Mouse (Mus musculus) heart, embryonic 11.5 days (tissue): ENCODE data around the gene Eef1b2. TPM values are rescaled to one million over a fixed set of nuclear protein-coding genes. Genes with fewer than 3 reads are reported as not detected.

Experiments used
- ATAC-seq: fragments of 200-750 bp; cut with Nextera tagmentation; replicated peaks from 2 replicates; pipeline ENCODE4 v1.8.0; 2017; ENCODE audit warnings: moderate library complexity; ENCODE audit not compliant: insufficient number of reproducible peaks, low FRiP score, low TSS enrichment
- H3K27ac ChIP-seq: fragments of 300-500 bp; sonication (generic); 2 replicates; pipeline ENCODE4 v1.5.1; 2014; ENCODE audit warnings: mild to moderate bottlenecking, low read depth, low read length
- H3K27me3 ChIP-seq: fragments of 300-500 bp; sonication (generic); 2 replicates; pipeline ENCODE4 v1.6.1; 2014; ENCODE audit warnings: mild to moderate bottlenecking, low read length, mixed read lengths; ENCODE audit not compliant: control insufficient read depth, insufficient read depth
- H3K36me3 ChIP-seq: fragments of 300-500 bp; sonication (generic); 2 replicates; pipeline ENCODE4 v1.6.1; 2014; ENCODE audit warnings: mild to moderate bottlenecking, low read length, moderate library complexity, mixed read lengths; ENCODE audit not compliant: control insufficient read depth, insufficient read depth
- H3K4me1 ChIP-seq: fragments of 300-500 bp; sonication (generic); 2 replicates; pipeline ENCODE4 v1.6.1; 2014; ENCODE audit warnings: low read length; ENCODE audit not compliant: control insufficient read depth, insufficient read depth
- H3K4me2 ChIP-seq: fragments of 300-500 bp; sonication (generic); 2 replicates; pipeline ENCODE4 v1.6.1; 2014; ENCODE audit warnings: mild to moderate bottlenecking, moderate library complexity
- H3K4me3 ChIP-seq: fragments of 300-500 bp; sonication (generic); 2 replicates; pipeline ENCODE4 v1.5.1; 2014; ENCODE audit warnings: low read depth, low read length
- H3K9ac ChIP-seq: fragments of 300-500 bp; sonication (generic); 2 replicates; pipeline ENCODE4 v1.6.1; 2014; ENCODE audit warnings: mild to moderate bottlenecking, low read depth, low read length, moderate library complexity
- H3K9me3 ChIP-seq: fragments of 300-500 bp; sonication (generic); replicated peaks from 2 replicates; pipeline ENCODE4 v1.6.1; 2016; ENCODE audit warnings: low read length; ENCODE audit not compliant: control insufficient read depth
- WGBS: fragments of 180-500 bp; shearing (Covaris S2); extraction: QIAGEN DNeasy Blood & Tissue Kit; methylation state at CpG from one replicate; pipeline ENCODE4 v1.1.7; 2014; ENCODE audit not compliant: insufficient replicate concordance; 5-methylcytosine and 5-hydroxymethylcytosine counted together
- polyA plus RNA-seq: library from polyadenylated mRNA; unstranded; fragments of >200 nt; fragmentation: Nextera tagmentation; extraction: Ambion mirVana; gene quantifications from 2 replicates; pipeline ENCODE4 v1.2.1, GENCODE M21; 2014

Eef1b2 gene
- polyA plus RNA-seq, 1 experiment from 2014 or later, result 417 TPM

- Histone ChIP-seq H3K4me2 (no peak overlapping the region), H3K9me3 (peaks cover 7% of the 10 kb centered on the region), H3K4me3 (no peak overlapping the region), H3K9ac (no peak overlapping the region), H3K27me3 (no peaks in the 10 kb centered on the region), H3K4me1 (peaks cover 6% of the 10 kb centered on the region; the same call in 1 of the 2 replicates), H3K36me3 (no peaks in the 10 kb centered on the region), H3K27ac (no peak overlapping the region)
- ATAC-seq, result no peak
- WGBS, result 90% methylated on average over 18 of the region's 18 CpGs
These were observed 23.7 kb downstream of the Eef1b2 start for GRCm38 (mm10) chr1:63200322-63200721.

- Histone ChIP-seq H3K4me2 (no peak overlapping the region), H3K27me3 (no peaks in the 10 kb centered on the region), H3K36me3 (no peaks in the 10 kb centered on the region), H3K9ac (no peak overlapping the region), H3K4me3 (no peak overlapping the region), H3K9me3 (peaks cover 7% of the 10 kb centered on the region), H3K27ac (no peak overlapping the region), H3K4me1 (peaks cover 6% of the 10 kb centered on the region; the same call in 1 of the 2 replicates)
- WGBS, result 74% methylated on average over 1 of the region's 1 CpGs
- ATAC-seq, result no peak
These were observed 25.0 kb downstream of the Eef1b2 start for GRCm38 (mm10) chr1:63201672-63202071.

- WGBS, result 86% methylated on average over 1 of the region's 1 CpGs
- ATAC-seq, result no peak
- Histone ChIP-seq H3K9me3 (peaks cover 7% of the 10 kb centered on the region), H3K27me3 (no peaks in the 10 kb centered on the region), H3K27ac (no peak overlapping the region), H3K4me3 (no peak overlapping the region), H3K9ac (no peak overlapping the region), H3K36me3 (no peaks in the 10 kb centered on the region), H3K4me1 (peaks cover 6% of the 10 kb centered on the region; the same call in 1 of the 2 replicates), H3K4me2 (no peak overlapping the region)
These were observed 26.8 kb downstream of the Eef1b2 start for GRCm38 (mm10) chr1:63203471-63203870.

- no peaks in the 10 kb centered on the region for H3K27me3 ChIP-seq
- 23% methylated on average over 7 of the region's 7 CpGs for WGBS
- ATAC-seq, result peak; percentile 81
- peak overlapping the region; percentile 57 for H3K27ac ChIP-seq
- no peak overlapping the region for H3K4me3 ChIP-seq
- no peaks in the 10 kb centered on the region for H3K36me3 ChIP-seq
- H3K9ac ChIP-seq, result no peak overlapping the region
- H3K4me2 ChIP-seq, result no peak overlapping the region
- H3K9me3 ChIP-seq, result peaks cover 7% of the 10 kb centered on the region
- peaks cover 6% of the 10 kb centered on the region; the same call in 1 of the 2 replicates for H3K4me1 ChIP-seq
These were observed 27.5 kb downstream of the Eef1b2 start for GRCm38 (mm10) chr1:63203950-63204659.

GRCm38 (mm10) chr1:63204660-63205394 lies 28.2 kb downstream of the Eef1b2 start:
- peaks cover 5% of the 10 kb centered on the region for H3K9me3 ChIP-seq
- H3K4me1 ChIP-seq, result peaks cover 6% of the 10 kb centered on the region; the same call in 1 of the 2 replicates
- WGBS, result 36% methylated on average over 7 of the region's 7 CpGs
- peak overlapping the region; percentile 57 for H3K27ac ChIP-seq
- H3K4me3 ChIP-seq, result no peak overlapping the region
- no peak for ATAC-seq
- H3K9ac ChIP-seq, result no peak overlapping the region
- H3K27me3 ChIP-seq, result no peaks in the 10 kb centered on the region
- H3K36me3 ChIP-seq, result no peaks in the 10 kb centered on the region
- no peak overlapping the region for H3K4me2 ChIP-seq

GRCm38 (mm10) chr1:63207607-63208006 lies 31.0 kb downstream of the Eef1b2 start:
- no peak overlapping the region for H3K9ac ChIP-seq
- H3K4me3 ChIP-seq, result no peak overlapping the region
- ATAC-seq, result no peak
- 82% methylated on average over 3 of the region's 3 CpGs for WGBS
- no peaks in the 10 kb centered on the region for H3K27me3 ChIP-seq
- no peaks in the 10 kb centered on the region for H3K9me3 ChIP-seq
- no peaks in the 10 kb centered on the region for H3K36me3 ChIP-seq
- H3K27ac ChIP-seq, result no peak overlapping the region
- peaks cover 6% of the 10 kb centered on the region; the same call in 1 of the 2 replicates for H3K4me1 ChIP-seq
- no peak overlapping the region for H3K4me2 ChIP-seq

- Histone ChIP-seq H3K4me2 (no peak overlapping the region), H3K27ac (no peak overlapping the region), H3K4me1 (peaks cover 6% of the 10 kb centered on the region; the same call in 1 of the 2 replicates), H3K4me3 (no peak overlapping the region), H3K9ac (no peak overlapping the region), H3K9me3 (no peaks in the 10 kb centered on the region), H3K27me3 (no peaks in the 10 kb centered on the region), H3K36me3 (no peaks in the 10 kb centered on the region)
- WGBS, result 35% methylated on average over 6 of the region's 6 CpGs
- no peak for ATAC-seq
These were observed 33.4 kb downstream of the Eef1b2 start for GRCm38 (mm10) chr1:63209861-63210529.

- Histone ChIP-seq H3K4me2 (peak overlapping the region; percentile 52), H3K27me3 (no peaks in the 10 kb centered on the region), H3K4me3 (peak overlapping the region; percentile 16; the same call in 1 of the 2 replicates), H3K9ac (peak overlapping the region; percentile 34; the same call in 1 of the 2 replicates), H3K27ac (no peak overlapping the region), H3K9me3 (no peaks in the 10 kb centered on the region), H3K4me1 (peaks cover 6% of the 10 kb centered on the region; the same call in 1 of the 2 replicates), H3K36me3 (no peaks in the 10 kb centered on the region)
- ATAC-seq, result no peak
- 19% methylated on average over 22 of the region's 22 CpGs for whole genome bisulfite sequencing
These were observed 37.0 kb downstream of the Eef1b2 start for GRCm38 (mm10) chr1:63213478-63214270.
